Mouse (Mus musculus) B cell, adult 67 days (primary cell): ENCODE data around the gene 6030408B16Rik. TPM values are rescaled to one million over a fixed set of nuclear protein-coding genes. Genes with fewer than 3 reads are reported as not detected.

ENCODE experiments used
- total RNA-seq, 2 experiments: library from RNA; stranded (reverse); gene quantifications; 4 replicates each; pipeline ENCODE4 v1.2.4; 2023

Gene 6030408B16Rik
- 1 to 10 TPM in 1 of 2 experiments, not detected in 1; 1.0 TPM for total RNA-seq

GRCm38 (mm10) chr15:101293025-101293621, at the start of gene 6030408B16Rik:
Gene 6030408B16Rik, plus strand, starts transcription at chr15:101293212.

GRCm38 (mm10) chr15:101253886-101254795, 38.9 kb upstream of the 6030408B16Rik start, which contains the start of gene Nr4a1:
Gene Nr4a1, plus strand, starts transcription at chr15:101254269.

GRCm38 (mm10) chr15:101283911-101284750, 8.9 kb upstream of the 6030408B16Rik start, which contains the start of gene Atg101:
Gene Atg101, plus strand, starts transcription at chr15:101284272.

Other genes with a start within 250 kb of the 6030408B16Rik start
- not detected for gene Gm47841, start 245.8 kb upstream of the 6030408B16Rik start, total RNA-seq
- gene Fignl2, start 214.6 kb upstream of the 6030408B16Rik start, total RNA-seq: not detected
- not detected for gene Ankrd33, start 177.5 kb upstream of the 6030408B16Rik start, total RNA-seq
- 1 to 10 TPM in 1 of 2 experiments, under 1 TPM in 1; 0.99 to 2.0 TPM for gene Acvrl1, start 164.7 kb upstream of the 6030408B16Rik start, total RNA-seq
- 10 to 100 TPM; 22.8 to 30.3 TPM for gene Acvr1b, start 119.1 kb upstream of the 6030408B16Rik start, total RNA-seq
- gene Grasp, start 69.0 kb upstream of the 6030408B16Rik start, total RNA-seq: 10 to 100 TPM in 1 of 2 experiments, 1 to 10 TPM in 1; 5.9 to 13.9 TPM
- 100 to 1,000 TPM; 248 to 368 TPM for gene Nr4a1, start 38.9 kb upstream of the 6030408B16Rik start, total RNA-seq
- gene Atg101, start 8.9 kb upstream of the 6030408B16Rik start, total RNA-seq: 10 to 100 TPM; 75.5 to 76.0 TPM
- gene Krt80, start 77.0 kb downstream of the 6030408B16Rik start, total RNA-seq: not detected
- gene Krt7, start 117.8 kb downstream of the 6030408B16Rik start, total RNA-seq: not detected
- not detected for gene Krt87, start 145.6 kb downstream of the 6030408B16Rik start, total RNA-seq
- not detected for gene Krt88, start 154.5 kb downstream of the 6030408B16Rik start, total RNA-seq
- not detected for gene Krt81, start 170.5 kb downstream of the 6030408B16Rik start, total RNA-seq
- not detected for gene Krt86, start 180.3 kb downstream of the 6030408B16Rik start, total RNA-seq
- not detected for gene Krt83, start 198.3 kb downstream of the 6030408B16Rik start, total RNA-seq
- not detected for gene Gm49425, start 224.0 kb downstream of the 6030408B16Rik start, total RNA-seq
- not detected for gene Krt84, start 239.6 kb downstream of the 6030408B16Rik start, total RNA-seq